Mouse (Mus musculus) adrenal gland, adult 10 weeks (tissue): Measurements from ENCODE around the gene Olfr463. TPM values are rescaled to one million over a fixed set of nuclear protein-coding genes. Genes with fewer than 3 reads are reported as not detected.

Experiments
- polyA plus RNA-seq: library from polyadenylated mRNA; stranded (reverse); fragments of 350-450 nt; fragmentation: Illumina TruSeq; extraction: RNeasy Lipid Tissue Mini Kit (QIAGEN cat#74804); gene quantifications from one replicate; pipeline ENCODE4 v1.2.3, GENCODE M21; 2014; ENCODE audit warnings: low read depth, low replicate concordance

The Olfr463 gene
- polyA plus RNA-seq, result not detected

DNA sequence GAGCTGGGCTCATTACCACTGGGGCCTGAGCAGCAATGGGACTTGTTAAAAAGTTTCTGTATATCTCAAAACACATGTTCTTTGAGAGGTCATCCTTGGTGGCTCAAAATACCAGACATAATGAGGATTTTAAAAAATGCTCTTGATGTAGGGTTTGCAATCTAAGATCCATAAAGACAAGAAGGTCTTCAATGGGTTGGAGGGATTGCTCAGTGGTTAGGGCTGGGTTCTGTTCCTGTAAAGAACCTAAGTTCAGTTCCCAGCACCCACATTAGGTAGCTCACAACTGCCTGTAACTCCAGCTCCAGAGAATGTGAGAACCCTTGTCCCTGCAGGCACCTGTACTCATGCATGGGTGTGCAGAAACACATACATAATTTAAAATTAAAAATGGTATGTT, at the start of gene Olfr463:
Gene Olfr463 (minus strand): TSS at position 101 of the 400 bp plus-strand sequence.

DNA sequence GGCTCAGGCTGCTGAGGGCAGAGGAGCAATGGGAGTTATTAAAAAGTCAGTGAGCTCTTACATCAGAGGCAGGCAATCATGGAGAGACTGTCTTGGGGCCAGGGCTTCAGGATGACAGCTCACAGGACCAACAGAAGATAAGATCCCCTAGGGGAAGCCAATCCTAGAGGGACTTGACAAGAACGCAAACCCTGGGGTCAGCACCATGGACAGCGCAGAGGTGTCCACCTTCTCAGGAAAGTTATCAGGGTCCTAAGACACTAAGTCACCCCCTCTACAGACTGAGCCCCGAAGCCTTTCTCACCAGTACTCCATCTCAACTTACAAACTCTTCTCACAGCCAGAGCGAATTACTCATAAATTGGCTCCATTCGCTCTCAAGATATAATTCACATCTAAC, 23.8 kb upstream of the Olfr463 start, which contains the start of gene Olfr464:
Gene Olfr464 (minus strand): TSS at position 2 of the 400 bp plus-strand sequence.

DNA sequence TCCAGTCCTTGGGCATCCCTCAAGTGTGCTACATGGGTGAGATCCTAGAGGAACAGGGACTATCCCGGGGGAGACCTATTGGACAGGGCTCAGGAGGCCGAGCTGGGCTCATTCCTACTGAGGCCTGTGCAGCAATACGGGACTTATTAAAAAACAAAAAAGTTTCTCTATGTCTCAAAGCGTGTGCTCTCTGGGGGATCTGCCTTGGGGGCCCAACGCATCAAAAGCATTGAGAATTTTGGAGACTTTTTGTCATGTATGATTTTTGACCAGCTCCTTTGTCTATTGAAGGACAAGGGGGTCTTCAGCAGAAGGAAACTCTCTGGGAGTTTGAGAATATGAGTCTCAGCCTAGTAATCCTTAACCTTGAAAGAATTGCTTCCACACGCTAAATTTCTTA, 5.0 kb downstream of the Olfr463 start, which contains the start of gene Olfr462:
Gene Olfr462 (minus strand): TSS at position 101 of the 400 bp plus-strand sequence.

DNA sequence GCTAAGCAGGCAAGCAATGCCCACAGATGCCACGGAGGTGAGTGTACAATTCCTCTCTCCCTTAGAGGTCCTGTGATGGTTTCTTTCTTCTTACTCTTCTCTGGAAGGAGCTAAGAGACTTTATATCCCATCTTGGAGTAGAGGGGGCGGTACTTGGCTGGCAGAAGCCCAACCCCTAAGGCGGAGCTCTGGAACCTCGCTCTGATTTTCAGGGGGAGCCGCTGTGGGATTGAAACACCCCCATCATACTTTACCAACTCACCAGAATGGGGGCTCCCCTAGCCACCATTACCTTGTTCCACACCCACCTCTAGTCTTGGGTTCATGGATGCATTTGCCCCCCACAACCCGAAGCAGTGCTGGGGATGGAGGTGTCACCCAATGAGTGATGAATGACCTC, 21.8 kb downstream of the Olfr463 start, which contains the start of gene Epx:
Gene Epx (minus strand): TSS at position 101 of the 400 bp plus-strand sequence.

DNA sequence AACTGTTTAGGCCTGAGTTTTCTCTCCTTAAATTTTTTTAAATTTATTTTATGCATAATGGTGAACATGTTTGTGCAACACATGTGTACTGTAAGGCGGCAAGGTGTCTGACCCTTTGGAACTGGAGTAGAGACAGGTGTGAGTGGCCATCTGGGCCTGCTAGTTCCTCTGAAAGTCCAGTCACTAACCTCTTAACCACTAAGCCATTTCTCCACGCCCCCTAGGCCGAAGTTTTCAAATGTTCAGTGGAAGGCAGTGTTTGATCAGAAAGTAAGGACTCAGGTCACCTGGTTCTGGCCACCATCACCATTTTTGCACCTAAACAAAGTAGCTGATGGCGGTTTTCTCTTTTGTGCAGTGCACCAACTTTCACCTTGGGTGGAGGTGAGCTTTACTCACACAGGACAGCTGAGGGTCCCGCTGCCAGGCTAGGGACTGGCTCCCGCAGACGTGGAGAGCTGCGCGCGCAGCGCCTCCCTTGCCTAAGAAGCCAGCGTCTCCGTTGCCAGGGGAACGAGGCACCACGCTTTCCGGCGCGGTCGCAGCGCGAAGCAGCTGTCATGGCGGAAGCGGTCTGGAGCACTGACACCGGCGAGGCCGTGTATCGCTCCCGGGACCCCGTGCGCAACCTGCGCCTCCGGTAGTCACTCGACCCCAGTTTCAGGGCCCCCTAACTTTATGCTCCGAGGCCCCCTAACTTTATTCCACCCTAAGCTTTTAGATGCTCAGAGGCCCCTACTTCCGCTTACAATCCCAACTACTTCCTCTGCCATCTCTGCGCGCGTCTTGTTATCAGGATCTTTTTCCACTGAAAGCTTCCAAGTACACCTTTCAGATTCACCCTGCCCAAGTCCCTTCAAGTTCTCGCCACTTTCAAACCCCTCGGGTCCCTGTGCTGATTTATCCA, 44.2 kb downstream of the Olfr463 start, which contains the start of gene Mks1:
Gene Mks1 (plus strand): TSS at position 526 of the 907 bp plus-strand sequence.

Other genes starting within 250 kb of the Olfr463 start
- 2.2 TPM for gene Rnf43, start 234.7 kb downstream of the Olfr463 start, polyA plus RNA-seq
- 22.3 TPM for gene Supt4a, start 159.8 kb downstream of the Olfr463 start, polyA plus RNA-seq
- gene Tspoap1, start 136.8 kb downstream of the Olfr463 start, polyA plus RNA-seq, result not detected
- not detected for gene Mpo, start 103.8 kb downstream of the Olfr463 start, polyA plus RNA-seq
- not detected for gene Lpo, start 69.1 kb downstream of the Olfr463 start, polyA plus RNA-seq
- 3.0 TPM for gene Mks1, start 44.2 kb downstream of the Olfr463 start, polyA plus RNA-seq
- not detected for gene Epx, start 21.9 kb downstream of the Olfr463 start, polyA plus RNA-seq
- gene Olfr462, start 5.1 kb downstream of the Olfr463 start, polyA plus RNA-seq, result not detected
- gene Olfr464, start 23.6 kb upstream of the Olfr463 start, polyA plus RNA-seq, result not detected
- 224 TPM for gene Dynll2, start 90.1 kb upstream of the Olfr463 start, polyA plus RNA-seq
- gene Srsf1, start 150.0 kb upstream of the Olfr463 start, polyA plus RNA-seq, result 696 TPM
- 121 TPM for gene Vezf1, start 170.9 kb upstream of the Olfr463 start, polyA plus RNA-seq
- gene Cuedc1, start 200.7 kb upstream of the Olfr463 start, polyA plus RNA-seq, result 4.8 TPM